Mouse (Mus musculus): ENCODE measurements around the gene Snrpg.

GRCm38 (mm10) chr6:86395021-86395420, 23.9 kb downstream of the Snrpg start:
- TF ChIP-seq MAZ (IDR thresholded peaks at IDR 0.05; ENCODE audit: low read depth, low read length) = no peak
- no peak for TF ChIP-seq CHD2 (IDR thresholded peaks at IDR 0.05; ENCODE audit: low read length)
- no peak for TF ChIP-seq RAD21 (IDR thresholded peaks at IDR 0.05; ENCODE audit: low read depth, low read length)
- no peak for TF ChIP-seq MEF2A (IDR thresholded peaks at IDR 0.05; ENCODE audit: extremely low read depth, insufficient replicate concordance, low read depth, low read length, poor library complexity, severe bottlenecking)
- no peak for TF ChIP-seq CTCF (IDR thresholded peaks at IDR 0.05 in 2 of 3, conservative IDR thresholded peaks at IDR 0.05 in 1 of 3; ENCODE audit: control insufficient read depth in 1 of 3, insufficient read depth in 1 of 3, low read depth in 2 of 3, low read length in 3 of 3, poor library complexity in 1 of 3, severe bottlenecking in 1 of 3)
- no peak for TF ChIP-seq POLR2AphosphoS2 (IDR thresholded peaks at IDR 0.05; ENCODE audit: low read length)
- no peak for TF ChIP-seq BHLHE40 (IDR thresholded peaks at IDR 0.05; ENCODE audit: borderline replicate concordance, low read depth, low read length)
- TF ChIP-seq POLR2A (IDR thresholded peaks at IDR 0.05; ENCODE audit: control insufficient read depth in 1 of 2, insufficient read depth in 1 of 2, low read depth in 1 of 2, low read length in 2 of 2, poor library complexity in 1 of 2) = no peak
- TF ChIP-seq MXI1 (IDR thresholded peaks at IDR 0.05; ENCODE audit: low read depth, low read length) = no peak
